Mouse (Mus musculus): ENCODE data around the gene Pnkd.

GRCm38 (mm10) chr1:74337241-74337771 lies 52.6 kb downstream of the Pnkd start:
- TF ChIP-seq CEBPB (IDR thresholded peaks at IDR 0.05; ENCODE audit: low read depth) (no peak), CTCF (IDR thresholded peaks at IDR 0.05; ENCODE audit: control insufficient read depth, insufficient read depth, insufficient read length) (no peak), MAX (IDR thresholded peaks at IDR 0.05) (no peak), USF1 (IDR thresholded peaks at IDR 0.05; ENCODE audit: low read depth) (no peak), MYOD1 (IDR thresholded peaks at IDR 0.05; ENCODE audit: control insufficient read depth, insufficient read length, low read depth) (no peak), MYOG (IDR thresholded peaks at IDR 0.05; ENCODE audit: control insufficient read depth, extremely low read depth, insufficient read length) (no peak)

Measured in C2C12 (cell line).